Mouse (Mus musculus): Measurements from ENCODE around the gene Ppfia1. TPM values are rescaled to one million over a fixed set of nuclear protein-coding genes. Genes with fewer than 3 reads are reported as not detected.

Ppfia1 gene
- polyA plus RNA-seq, 1 experiment from 2014 or later = 45.5 TPM

- Histone ChIP-seq H3K27ac (no peak overlapping the region), H3K4me1 (peaks cover 6% of the 10 kb centered on the region), H3K36me3 (no peaks in the 10 kb centered on the region), H3K27me3 (ENCODE audit: low read depth, poor library complexity, severe bottlenecking) (0 out of 2 replicates have a peak, but pooled peaks cover 4% of the 10 kb centered on the region), H3K4me3 (no peak overlapping the region), H3K9me3 (replicated peaks) (no peaks in the 10 kb centered on the region)
- no peak for DNase-seq (ENCODE audit: low spot score)
These were observed 14.6 kb upstream of the Ppfia1 start for GRCm38 (mm10) chr7:144568091-144568490.

DNA sequence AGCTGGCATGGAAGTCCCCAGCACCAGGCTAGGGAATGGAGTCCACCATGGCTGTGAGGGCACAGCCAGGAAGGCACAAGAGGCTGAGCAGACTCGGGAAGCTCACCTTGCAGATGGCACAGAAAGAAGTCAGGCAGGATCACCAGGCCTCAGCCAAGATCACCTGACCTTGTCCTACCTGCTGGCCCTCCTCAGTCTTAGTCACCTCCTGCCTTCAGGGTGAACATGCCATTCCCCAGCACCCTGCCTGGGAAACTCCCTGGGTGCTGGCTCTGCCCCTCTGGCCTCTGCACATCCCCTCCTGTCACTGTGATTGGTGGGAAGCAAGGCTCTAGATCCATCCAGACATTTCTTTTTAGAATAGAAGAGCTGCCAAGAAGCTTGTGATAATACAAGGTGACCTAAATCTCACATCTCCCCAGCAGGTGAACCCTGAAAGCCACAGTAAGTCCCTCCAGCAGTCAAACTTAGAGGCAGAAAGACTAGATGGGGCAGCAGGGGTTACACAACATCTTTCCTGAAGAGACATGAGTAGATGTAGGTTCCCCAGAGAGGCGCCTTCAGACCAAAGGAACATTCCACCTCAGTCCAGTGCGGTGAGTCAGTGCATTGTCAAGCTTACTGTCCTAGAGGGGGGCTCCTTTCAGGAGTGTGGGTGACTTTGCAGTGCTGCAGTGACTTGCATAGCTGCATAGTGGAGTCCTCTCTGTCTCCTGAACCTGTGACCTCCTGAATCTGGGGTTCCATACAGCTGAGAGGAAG, 13.6 kb upstream of the Ppfia1 start:
- Histone ChIP-seq H3K4me1 (peaks cover 7% of the 10 kb centered on the region), H3K27me3 (ENCODE audit: low read depth, poor library complexity, severe bottlenecking) (0 out of 2 replicates have a peak, but pooled peaks cover 4% of the 10 kb centered on the region), H3K9me3 (replicated peaks) (no peaks in the 10 kb centered on the region), H3K4me3 (no peak overlapping the region), H3K36me3 (no peaks in the 10 kb centered on the region), H3K27ac (no peak overlapping the region)
- WGBS = 71% methylated on average over 3 of the region's 3 CpGs
- no peak for DNase-seq (ENCODE audit: low spot score)

DNA sequence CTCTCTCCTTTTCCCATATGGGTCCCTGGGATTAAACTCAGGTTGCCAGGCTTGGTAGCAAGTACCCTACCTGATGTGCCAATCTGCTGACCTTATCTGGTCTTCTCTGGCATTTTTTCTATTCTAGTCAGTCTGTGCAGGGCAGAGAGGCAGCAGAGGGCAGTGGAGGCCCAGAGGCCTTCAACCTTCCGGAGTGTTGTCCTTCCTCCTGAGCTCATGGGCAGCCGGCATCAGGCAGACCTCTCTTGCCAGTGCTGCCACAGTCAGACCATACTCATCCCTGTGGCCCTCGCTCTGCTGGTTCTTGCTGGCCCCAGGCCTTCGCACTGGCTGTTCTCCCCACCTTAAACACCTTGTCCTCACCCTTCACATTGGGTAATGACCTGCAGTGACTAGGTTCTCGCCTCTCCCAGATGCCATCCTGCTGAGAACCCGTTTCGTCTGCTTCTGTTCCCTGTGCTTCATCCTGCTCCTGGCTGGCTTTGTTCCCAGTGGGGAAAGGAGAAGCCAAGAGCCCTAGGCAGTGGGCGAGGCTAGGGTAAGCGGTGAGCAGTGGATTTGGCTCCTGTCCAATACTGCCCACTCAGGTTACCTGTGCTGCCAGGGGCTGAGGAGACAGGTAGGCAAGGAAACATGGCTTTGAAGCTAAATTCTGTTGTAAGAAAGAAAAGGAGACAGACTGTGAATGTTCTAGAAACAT, 10.1 kb upstream of the Ppfia1 start:
- Histone ChIP-seq H3K4me1 (peaks cover 10% of the 10 kb centered on the region), H3K36me3 (no peaks in the 10 kb centered on the region), H3K4me3 (no peak overlapping the region), H3K27me3 (ENCODE audit: low read depth, poor library complexity, severe bottlenecking) (0 out of 2 replicates have a peak, but pooled peaks cover 4% of the 10 kb centered on the region), H3K9me3 (replicated peaks) (no peaks in the 10 kb centered on the region), H3K27ac (no peak overlapping the region)
- 73% methylated on average over 9 of the region's 9 CpGs for WGBS
- DNase-seq (ENCODE audit: low spot score) = no peak

DNA sequence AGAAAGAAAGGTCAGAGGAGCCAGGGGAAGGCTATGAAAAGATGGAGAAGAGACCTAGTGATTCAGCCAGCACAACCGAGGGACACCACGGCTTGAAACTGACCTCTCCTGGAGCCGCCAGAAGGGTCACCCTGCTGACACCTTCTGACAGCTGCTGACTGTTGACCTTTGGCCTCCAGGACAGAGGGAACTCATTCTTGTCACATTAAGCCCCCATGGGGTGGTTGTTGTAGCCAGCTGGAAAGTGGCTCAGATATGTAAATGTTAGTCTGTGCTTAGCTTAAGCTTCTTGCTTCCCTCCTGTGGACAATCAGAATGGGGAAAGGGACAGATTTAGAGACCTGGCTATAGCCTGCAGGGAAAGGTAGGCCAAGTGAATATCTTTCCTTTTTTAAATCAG, 8.5 kb upstream of the Ppfia1 start:
- 0 out of 2 replicates have a peak, but pooled peaks cover 4% of the 10 kb centered on the region for H3K27me3 ChIP-seq (ENCODE audit: low read depth, poor library complexity, severe bottlenecking)
- no peaks in the 10 kb centered on the region for H3K36me3 ChIP-seq
- 10% methylated on average over 3 of the region's 3 CpGs for WGBS
- no peak overlapping the region for H3K4me3 ChIP-seq
- no peaks in the 10 kb centered on the region for H3K9me3 ChIP-seq (replicated peaks)
- DNase-seq (ENCODE audit: low spot score) = no peak
- peaks cover 10% of the 10 kb centered on the region for H3K4me1 ChIP-seq
- H3K27ac ChIP-seq = no peak overlapping the region

- Histone ChIP-seq H3K4me1 (peaks cover 10% of the 10 kb centered on the region), H3K27ac (no peak overlapping the region), H3K4me3 (no peak overlapping the region), H3K27me3 (ENCODE audit: low read depth, poor library complexity, severe bottlenecking) (0 out of 2 replicates have a peak, but pooled peaks cover 4% of the 10 kb centered on the region), H3K36me3 (no peaks in the 10 kb centered on the region), H3K9me3 (replicated peaks) (no peaks in the 10 kb centered on the region)
- 91% methylated on average over 4 of the region's 4 CpGs for WGBS
- DNase-seq (ENCODE audit: low spot score) = no peak
These were observed 7.1 kb upstream of the Ppfia1 start for GRCm38 (mm10) chr7:144560594-144560993.

DNA sequence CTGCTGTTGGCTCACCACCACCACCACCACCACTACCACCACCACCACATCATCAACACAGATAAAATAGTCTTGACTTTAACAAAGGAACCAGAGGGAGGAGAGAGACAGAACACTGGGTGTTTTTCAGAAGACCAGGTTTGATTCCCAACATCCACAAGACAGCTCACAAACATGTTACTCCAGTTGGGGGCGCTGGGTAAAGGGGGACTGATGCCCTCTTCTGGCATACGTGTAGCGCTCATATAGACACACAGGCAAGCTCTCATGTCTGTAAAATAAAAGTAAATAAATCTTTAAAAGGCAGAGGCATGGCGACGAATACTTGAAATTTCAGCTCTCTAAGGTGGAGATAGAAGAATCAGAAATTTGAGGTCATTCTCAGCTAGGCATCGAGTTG, 5.0 kb upstream of the Ppfia1 start:
- H3K36me3 ChIP-seq = no peaks in the 10 kb centered on the region
- H3K4me1 ChIP-seq = peaks cover 9% of the 10 kb centered on the region
- no peaks in the 10 kb centered on the region for H3K9me3 ChIP-seq (replicated peaks)
- no peak overlapping the region for H3K4me3 ChIP-seq
- H3K27me3 ChIP-seq (ENCODE audit: low read depth, poor library complexity, severe bottlenecking) = 0 out of 2 replicates have a peak, but pooled peaks cover 6% of the 10 kb centered on the region
- 52% methylated on average over 6 of the region's 6 CpGs for WGBS
- no peak for DNase-seq (ENCODE audit: low spot score)
- H3K27ac ChIP-seq = no peak overlapping the region

GRCm38 (mm10) chr7:144554123-144554472, 569 bp upstream of the Ppfia1 start:
- Histone ChIP-seq H3K27me3 (ENCODE audit: low read depth, poor library complexity, severe bottlenecking) (0 out of 2 replicates have a peak, but pooled peaks cover 3% of the 10 kb centered on the region), H3K36me3 (peaks cover 33% of the 10 kb centered on the region), H3K27ac (peak overlapping the region; percentile 92), H3K4me1 (peaks cover 24% of the 10 kb centered on the region), H3K9me3 (replicated peaks) (no peaks in the 10 kb centered on the region), H3K4me3 (peak overlapping the region; percentile 99)
- 32% methylated on average over 8 of the region's 8 CpGs for WGBS
- no peak for DNase-seq (ENCODE audit: low spot score)

- H3K4me1 ChIP-seq = peaks cover 24% of the 10 kb centered on the region
- no peak overlapping the region for H3K27ac ChIP-seq
- 87% methylated on average over 8 of the region's 8 CpGs for WGBS
- DNase-seq (ENCODE audit: low spot score) = no peak
- peak overlapping the region; percentile 99 for H3K4me3 ChIP-seq
- peaks cover 49% of the 10 kb centered on the region for H3K36me3 ChIP-seq
- H3K9me3 ChIP-seq (replicated peaks) = no peaks in the 10 kb centered on the region
- H3K27me3 ChIP-seq (ENCODE audit: low read depth, poor library complexity, severe bottlenecking) = 0 out of 2 replicates have a peak, but pooled peaks cover 3% of the 10 kb centered on the region
These were observed 1.3 kb downstream of the Ppfia1 start for GRCm38 (mm10) chr7:144552274-144552673.

DNA sequence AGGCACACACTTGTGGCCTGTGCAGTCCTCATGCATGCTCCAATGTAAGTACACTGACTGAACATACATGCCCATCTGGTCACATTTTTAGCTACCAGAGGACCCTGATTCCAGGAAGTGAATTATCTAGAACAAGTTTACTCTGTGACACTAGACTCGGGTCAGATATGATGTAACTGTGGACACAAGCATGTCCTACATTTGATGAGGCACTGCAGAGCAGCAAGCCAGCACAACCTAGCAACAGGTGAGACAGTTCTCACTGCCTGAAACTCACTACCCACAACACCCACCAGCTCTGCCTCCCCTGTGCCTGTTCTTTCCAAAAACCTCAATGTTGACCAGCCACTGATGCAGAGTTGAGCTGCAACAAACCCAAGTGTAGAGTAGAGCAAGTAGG, 2.7 kb downstream of the Ppfia1 start:
- Histone ChIP-seq H3K9me3 (replicated peaks) (no peaks in the 10 kb centered on the region), H3K4me3 (no peak overlapping the region), H3K4me1 (peaks cover 24% of the 10 kb centered on the region), H3K27me3 (ENCODE audit: low read depth, poor library complexity, severe bottlenecking) (0 out of 2 replicates have a peak, but pooled peaks cover 3% of the 10 kb centered on the region), H3K27ac (no peak overlapping the region), H3K36me3 (peaks cover 64% of the 10 kb centered on the region)
- DNase-seq (ENCODE audit: low spot score) = no peak
- WGBS = 94% methylated on average over 1 of the region's 1 CpGs

DNA sequence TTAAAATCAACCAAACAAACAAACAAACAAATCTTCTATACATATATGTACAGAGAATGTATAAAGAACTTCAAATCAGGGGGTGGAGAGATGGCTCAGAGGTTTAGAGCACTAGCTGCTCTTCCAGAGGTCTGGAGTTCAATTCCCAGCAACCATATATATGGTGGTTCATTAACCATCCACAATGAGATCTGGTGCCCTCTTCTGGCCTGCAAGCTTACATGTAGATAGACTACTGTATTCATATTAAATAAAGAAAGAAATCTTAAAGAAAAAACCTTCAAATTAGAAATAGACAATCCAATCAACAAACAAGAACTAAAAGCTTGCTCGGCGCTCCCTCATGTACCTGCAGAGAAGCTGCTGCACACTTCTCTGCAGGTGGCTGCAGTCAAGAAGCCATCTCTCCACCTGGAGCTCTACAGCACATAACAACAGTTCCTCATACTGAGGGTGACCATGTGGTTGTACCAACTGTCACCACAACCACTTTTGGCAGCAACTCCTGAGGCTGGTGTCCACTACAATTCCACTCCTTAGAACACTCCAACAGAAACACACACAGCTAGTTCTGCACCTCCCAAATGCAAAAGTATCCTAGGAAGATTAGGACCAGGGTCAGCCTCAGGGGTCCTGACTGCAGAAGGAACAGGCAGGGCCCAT, 3.5 kb downstream of the Ppfia1 start:
- H3K4me3 ChIP-seq = no peak overlapping the region
- 98% methylated on average over 2 of the region's 2 CpGs for WGBS

GRCm38 (mm10) chr7:144545231-144545630, 8.3 kb downstream of the Ppfia1 start:
- Histone ChIP-seq H3K4me3 (no peak overlapping the region), H3K27ac (no peak overlapping the region), H3K4me1 (no peaks in the 10 kb centered on the region), H3K9me3 (replicated peaks) (no peaks in the 10 kb centered on the region), H3K36me3 (peaks cover 61% of the 10 kb centered on the region), H3K27me3 (ENCODE audit: low read depth, poor library complexity, severe bottlenecking) (no peaks in the 10 kb centered on the region)
- WGBS = 95% methylated on average over 3 of the region's 3 CpGs
- no peak for DNase-seq (ENCODE audit: low spot score)

More for the DNA sequence above, 3.5 kb downstream of the Ppfia1 start:
- no peaks in the 10 kb centered on the region for H3K9me3 ChIP-seq (replicated peaks)
- peaks cover 24% of the 10 kb centered on the region for H3K4me1 ChIP-seq
- DNase-seq (ENCODE audit: low spot score) = no peak
- no peaks in the 10 kb centered on the region for H3K27me3 ChIP-seq (ENCODE audit: low read depth, poor library complexity, severe bottlenecking)
- peaks cover 71% of the 10 kb centered on the region for H3K36me3 ChIP-seq
- no peak overlapping the region for H3K27ac ChIP-seq

DNA sequence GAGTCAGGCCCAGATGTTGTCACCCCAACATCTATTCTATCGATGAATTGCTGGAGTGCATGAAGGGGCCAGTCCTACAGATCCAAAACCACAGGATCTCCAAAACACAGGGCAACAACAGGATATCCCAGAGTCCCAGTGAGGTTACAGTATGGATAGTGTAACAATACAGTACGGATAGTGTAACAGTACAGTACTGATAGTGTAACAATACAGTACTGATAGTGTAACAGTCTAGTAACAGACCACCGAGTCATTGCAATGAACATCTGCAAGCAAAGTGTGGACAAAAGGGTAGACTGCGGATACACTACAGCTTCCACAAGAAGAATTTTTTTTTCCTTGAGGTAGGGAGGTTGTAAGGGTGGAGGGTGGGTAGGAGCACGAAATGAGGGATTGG, 12.2 kb downstream of the Ppfia1 start:
- Histone ChIP-seq H3K4me1 (no peaks in the 10 kb centered on the region), H3K4me3 (no peak overlapping the region), H3K36me3 (peaks cover 29% of the 10 kb centered on the region), H3K27ac (no peak overlapping the region), H3K9me3 (replicated peaks) (no peaks in the 10 kb centered on the region), H3K27me3 (ENCODE audit: low read depth, poor library complexity, severe bottlenecking) (no peaks in the 10 kb centered on the region)
- no peak for DNase-seq (ENCODE audit: low spot score)
- 94% methylated on average over 5 of the region's 5 CpGs for WGBS

- H3K36me3 ChIP-seq = peaks cover 12% of the 10 kb centered on the region
- H3K27ac ChIP-seq = no peak overlapping the region
- H3K4me3 ChIP-seq = no peak overlapping the region
- no peaks in the 10 kb centered on the region for H3K4me1 ChIP-seq
- H3K27me3 ChIP-seq (ENCODE audit: low read depth, poor library complexity, severe bottlenecking) = no peaks in the 10 kb centered on the region
- H3K9me3 ChIP-seq (replicated peaks) = no peaks in the 10 kb centered on the region
- no peak for DNase-seq (ENCODE audit: low spot score)
- WGBS = 87% methylated on average over 2 of the region's 2 CpGs
These were observed 14.4 kb downstream of the Ppfia1 start for GRCm38 (mm10) chr7:144539146-144539545.
